Mouse (Mus musculus): ENCODE measurements around the gene Rgl1. TPM values are rescaled to one million over a fixed set of nuclear protein-coding genes. Genes with fewer than 3 reads are reported as not detected.
A peak's percentile ranks its signal among the peaks of the same experiment; 100 is the strongest.
"Not testable (repeated sequence)": the region's sequence is repeated elsewhere in the genome, so short reads cannot be mapped to it uniquely, and the experiment has no call there.

The Rgl1 gene
- total RNA-seq, 2 experiments from 2014 or later, result 1.7 to 2.9 TPM

- ATAC-seq (ENCODE audit: poor library complexity, severe bottlenecking), result peak; percentile 95
Observed at GRCm38 (mm10) chr1:152786953-152787352, 20.8 kb upstream of the Rgl1 start.

- ATAC-seq (ENCODE audit: poor library complexity, severe bottlenecking), result not testable (repeated sequence)
Observed at GRCm38 (mm10) chr1:152785446-152785845, 19.3 kb upstream of the Rgl1 start.

GRCm38 (mm10) chr1:152784620-152785019 is 18.5 kb upstream of the Rgl1 start:
- no peak for ATAC-seq (ENCODE audit: poor library complexity, severe bottlenecking)

- peak; percentile 81 for ATAC-seq (ENCODE audit: poor library complexity, severe bottlenecking)
Observed at GRCm38 (mm10) chr1:152779071-152779737, 13.1 kb upstream of the Rgl1 start.

- peak; percentile 80 for ATAC-seq (ENCODE audit: poor library complexity, severe bottlenecking)
Observed at GRCm38 (mm10) chr1:152774601-152775000, 8.4 kb upstream of the Rgl1 start.

DNA sequence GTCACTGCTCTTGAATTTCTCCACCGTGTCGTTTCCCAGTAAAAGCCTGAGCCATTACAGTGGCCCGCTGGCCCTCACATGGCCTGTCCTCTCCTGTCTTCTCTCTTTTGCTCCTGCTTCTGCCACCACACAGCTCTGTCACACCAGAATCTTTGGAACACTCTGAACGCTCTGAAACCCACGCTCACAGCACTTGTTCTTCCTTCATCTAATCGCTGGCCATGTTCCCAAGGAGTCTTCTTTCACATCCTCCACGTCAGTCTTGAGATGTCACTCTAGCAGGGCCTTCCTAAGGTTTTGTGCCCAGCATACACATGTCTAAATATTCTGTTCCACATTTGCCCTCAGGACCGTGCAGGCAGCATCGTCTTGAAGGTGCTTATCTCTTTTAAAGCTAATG is 4.9 kb upstream of the Rgl1 start:
- no peak for ATAC-seq (ENCODE audit: poor library complexity, severe bottlenecking)

DNA sequence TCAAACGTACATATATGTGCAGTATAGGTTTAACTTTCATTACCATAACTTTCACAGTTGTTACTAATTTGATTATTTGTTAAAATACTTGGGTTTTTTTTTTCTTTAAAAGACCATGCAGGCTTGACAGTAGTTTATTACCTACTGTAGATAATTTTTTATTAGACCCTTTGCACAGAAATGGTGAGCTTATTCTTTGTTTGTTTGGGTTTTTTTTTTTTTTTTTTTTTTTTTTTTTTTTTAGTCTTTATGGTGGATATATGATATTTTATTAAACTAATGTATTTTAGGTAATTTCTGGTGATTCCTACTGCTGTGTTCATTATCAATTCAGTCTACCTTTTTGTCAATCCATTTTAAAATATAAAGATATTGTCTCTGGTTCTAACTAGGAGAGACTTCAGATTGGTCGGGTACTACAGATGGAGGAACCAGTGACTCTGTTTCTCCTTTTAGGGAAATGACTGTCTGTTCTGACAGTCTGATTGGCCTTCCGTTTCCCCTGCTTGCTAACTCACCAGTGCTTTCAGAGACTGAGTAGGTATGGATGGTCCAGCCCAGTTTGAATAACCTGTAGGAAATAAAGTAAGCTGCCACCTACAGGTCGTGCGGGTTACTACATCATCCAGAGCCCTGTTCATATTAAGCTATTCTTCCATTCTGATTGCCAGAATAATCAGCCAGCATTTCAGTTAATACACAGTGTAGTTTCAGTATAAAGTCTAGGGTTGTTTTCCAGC is 1.8 kb upstream of the Rgl1 start:
- ATAC-seq (ENCODE audit: poor library complexity, severe bottlenecking), result peak; percentile 68

- no peak; the same call in 1 of the 2 replicates for ATAC-seq (ENCODE audit: poor library complexity, severe bottlenecking)
Observed at GRCm38 (mm10) chr1:152766804-152767748, 925 bp upstream of the Rgl1 start.

DNA sequence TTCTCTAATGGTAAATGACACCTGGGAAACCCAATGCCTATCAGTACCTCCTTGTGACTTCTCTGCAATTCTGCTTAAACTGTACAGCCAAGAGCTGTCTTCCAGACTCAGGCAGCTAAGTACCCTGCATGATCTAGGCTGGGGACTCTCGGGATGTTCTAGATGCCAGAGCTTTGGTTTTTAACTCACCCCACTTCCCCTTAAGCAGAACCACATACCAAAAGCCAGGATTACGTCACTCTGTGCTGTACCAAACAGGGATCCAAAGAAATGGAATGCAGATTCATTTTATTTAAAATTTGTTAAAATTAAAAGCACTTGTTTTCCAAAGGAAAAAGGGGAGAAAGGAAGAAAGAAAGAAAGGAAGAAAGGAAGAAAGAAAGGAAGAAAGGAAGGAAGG is 4.4 kb downstream of the Rgl1 start:
- ATAC-seq (ENCODE audit: poor library complexity, severe bottlenecking), result no peak

DNA sequence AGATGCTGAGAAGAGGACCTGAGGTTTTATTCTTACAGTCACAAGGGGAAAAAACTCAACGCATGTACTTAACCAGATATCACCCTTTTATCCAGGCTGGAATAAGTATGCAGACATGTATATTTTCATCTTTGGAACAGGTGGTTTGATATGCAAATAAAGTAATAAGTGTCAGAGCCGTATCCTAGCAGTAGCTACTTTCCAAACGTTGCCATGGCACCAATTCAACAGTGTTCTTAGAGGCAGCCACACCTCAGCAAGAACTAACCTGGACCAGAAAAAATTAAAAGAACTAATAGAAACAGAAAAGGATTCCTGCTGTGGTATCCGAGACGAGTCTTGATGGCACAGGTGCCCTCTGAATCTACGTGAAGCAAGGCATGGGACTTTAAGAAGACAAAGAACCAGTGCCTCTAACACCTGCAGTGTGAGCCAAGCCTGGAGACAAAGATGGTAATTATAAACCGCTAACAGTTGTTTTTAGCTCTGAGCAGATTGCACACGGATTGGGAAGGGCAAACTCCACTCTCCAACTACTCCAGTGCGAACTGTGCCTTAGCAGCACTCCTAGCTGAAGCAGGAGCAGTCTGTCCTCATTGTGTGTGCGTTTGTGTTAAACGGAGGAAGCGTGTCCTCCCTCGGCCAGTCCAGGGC is 15.7 kb downstream of the Rgl1 start, which contains the start of gene Apobec4:
Gene Apobec4, plus strand, starts transcription at position 240 of the 654 bp plus-strand sequence.
- no peak for ATAC-seq (ENCODE audit: poor library complexity, severe bottlenecking)

GRCm38 (mm10) chr1:152749276-152749675 is 16.9 kb downstream of the Rgl1 start:
- no peak for ATAC-seq (ENCODE audit: poor library complexity, severe bottlenecking)

DNA sequence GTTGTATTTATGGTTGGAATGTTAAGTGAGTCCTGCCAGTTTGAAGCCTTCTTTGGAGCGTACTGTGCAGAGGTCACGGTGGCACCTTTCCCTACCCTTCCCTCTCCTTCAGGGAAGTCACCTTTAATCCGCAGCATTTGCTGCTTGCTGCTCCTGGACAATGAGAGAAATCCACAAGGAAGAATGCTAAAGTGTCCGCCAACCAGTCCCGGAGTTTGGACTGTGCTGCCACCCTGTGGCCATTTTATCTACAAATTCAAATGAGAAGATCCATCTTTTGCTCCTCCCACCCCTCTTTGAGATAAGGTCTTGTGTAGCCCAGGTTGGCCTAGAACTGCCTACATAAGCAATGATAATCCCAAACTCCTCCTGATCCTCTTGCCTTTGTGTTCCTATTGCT is 19.7 kb downstream of the Rgl1 start:
- ATAC-seq (ENCODE audit: poor library complexity, severe bottlenecking), result peak; percentile 91

- no peak for ATAC-seq (ENCODE audit: poor library complexity, severe bottlenecking)
Observed at GRCm38 (mm10) chr1:152743095-152743826, 22.9 kb downstream of the Rgl1 start.

DNA sequence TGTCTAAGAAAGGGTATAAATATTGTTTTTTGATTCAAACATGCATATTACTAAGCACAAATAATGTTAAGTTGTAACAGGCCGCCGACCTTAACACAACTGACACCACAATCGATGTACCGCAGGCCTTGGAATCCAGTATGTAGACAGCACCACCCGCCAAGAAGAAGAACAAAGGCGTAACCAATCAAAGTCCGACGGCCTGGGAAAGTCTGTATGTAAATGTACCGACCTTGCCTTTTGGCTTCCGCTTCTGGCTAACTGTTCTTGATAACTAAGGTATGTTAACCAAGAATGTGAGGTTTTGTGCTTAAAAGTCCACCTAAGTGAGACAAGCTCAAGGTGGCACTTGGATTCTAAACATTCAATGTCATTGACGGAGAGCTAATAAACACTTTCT is 26.8 kb downstream of the Rgl1 start:
- ATAC-seq (ENCODE audit: poor library complexity, severe bottlenecking), result no peak

- no peak for ATAC-seq (ENCODE audit: poor library complexity, severe bottlenecking)
Observed at GRCm38 (mm10) chr1:152738793-152739192, 27.4 kb downstream of the Rgl1 start.

DNA sequence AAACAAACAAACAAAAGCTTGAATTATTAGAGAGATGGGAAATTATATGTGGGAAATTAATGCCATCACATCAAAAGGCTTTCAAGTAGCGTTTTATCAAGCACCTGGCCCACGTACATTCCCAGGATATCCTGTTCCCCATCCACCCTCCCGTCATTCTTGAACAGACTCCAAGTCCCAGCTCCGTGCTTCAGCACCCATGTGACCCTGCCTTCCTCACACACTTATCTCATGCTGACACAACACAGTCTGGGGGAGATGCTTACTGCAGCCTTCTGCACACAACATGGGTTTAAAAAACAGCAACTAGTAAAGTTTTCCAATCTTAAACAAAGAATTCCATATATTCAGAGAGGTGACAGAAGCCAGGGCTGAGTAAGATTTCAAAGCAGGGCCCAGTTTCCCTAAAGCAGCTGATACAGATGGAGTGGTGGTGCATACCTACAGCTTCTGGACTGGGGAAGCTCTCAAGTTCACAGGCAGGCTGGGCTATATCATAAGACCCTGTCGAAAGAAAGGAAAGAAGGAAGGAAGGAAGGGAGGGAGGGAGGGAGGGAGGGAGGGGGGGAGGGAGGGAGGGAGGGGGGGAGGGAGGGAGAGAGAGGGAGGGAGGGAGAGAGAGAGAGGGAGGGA is 38.4 kb downstream of the Rgl1 start:
- ATAC-seq (ENCODE audit: poor library complexity, severe bottlenecking), result no peak

DNA sequence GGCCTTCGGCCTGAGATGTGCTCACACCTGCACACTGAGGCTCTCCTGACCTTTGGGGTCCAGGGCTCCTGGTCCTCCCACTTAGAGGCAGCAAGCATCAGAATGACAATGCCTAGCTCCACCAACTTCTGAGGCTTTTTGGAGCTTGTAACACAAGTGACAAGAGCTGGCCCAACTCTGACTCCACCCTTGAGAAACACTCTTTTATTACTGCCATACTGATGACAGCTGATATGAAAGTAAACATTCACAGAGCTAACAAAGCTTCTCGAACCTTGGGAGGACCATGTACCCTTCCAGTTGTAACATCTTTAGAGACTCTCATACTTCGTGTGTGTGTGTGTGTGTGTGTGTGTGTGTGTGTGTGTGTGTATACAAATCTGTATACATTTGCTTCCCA is 40.1 kb downstream of the Rgl1 start:
- ATAC-seq (ENCODE audit: poor library complexity, severe bottlenecking), result no peak

DNA sequence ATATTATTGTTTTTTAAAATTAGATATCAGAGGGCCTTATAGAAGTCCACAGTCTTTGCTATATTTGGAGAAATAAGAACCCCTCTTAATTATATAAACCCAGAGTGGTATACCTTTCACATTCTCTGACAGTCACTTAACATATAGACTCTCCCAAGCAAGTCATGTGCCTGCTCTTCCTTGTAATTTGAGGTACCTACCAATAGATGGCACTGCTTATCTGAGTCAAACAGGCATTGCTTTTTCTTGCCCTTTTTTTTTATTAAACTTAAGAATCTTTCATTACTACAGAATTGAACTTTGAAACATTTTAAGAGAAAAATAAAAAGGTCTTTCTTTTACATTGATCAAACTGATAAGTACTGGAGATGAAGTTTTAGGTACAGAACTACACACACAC is 41.9 kb downstream of the Rgl1 start:
- peak; percentile 67 for ATAC-seq (ENCODE audit: poor library complexity, severe bottlenecking)

GRCm38 (mm10) chr1:152721535-152722198 is 44.5 kb downstream of the Rgl1 start:
- ATAC-seq (ENCODE audit: poor library complexity, severe bottlenecking), result no peak

All from megakaryocyte, adult 5-6 weeks (primary cell).